Mouse (Mus musculus) thymus, adult 2 months (tissue): ENCODE data around the gene Spats1.

Experiments used
- CTCF ChIP-seq: fragments of 200-500 bp; IDR thresholded peaks from 2 replicates; pipeline ENCODE4 v1.5.1; 2012; ENCODE audit warnings: mild to moderate bottlenecking, control low read depth, low read length, moderate library complexity, borderline replicate concordance; ENCODE audit not compliant: control insufficient read depth, poor library complexity, insufficient read depth; ENCODE audit errors: extremely low read depth
- POLR2A ChIP-seq: fragments of 200-500 bp; IDR thresholded peaks from 2 replicates; pipeline ENCODE4 v1.6.1; 2012; ENCODE audit warnings: mild to moderate bottlenecking, low read length, control low read depth, moderate library complexity; ENCODE audit not compliant: control insufficient read depth, poor library complexity, insufficient read depth; ENCODE audit errors: extremely low read depth

DNA sequence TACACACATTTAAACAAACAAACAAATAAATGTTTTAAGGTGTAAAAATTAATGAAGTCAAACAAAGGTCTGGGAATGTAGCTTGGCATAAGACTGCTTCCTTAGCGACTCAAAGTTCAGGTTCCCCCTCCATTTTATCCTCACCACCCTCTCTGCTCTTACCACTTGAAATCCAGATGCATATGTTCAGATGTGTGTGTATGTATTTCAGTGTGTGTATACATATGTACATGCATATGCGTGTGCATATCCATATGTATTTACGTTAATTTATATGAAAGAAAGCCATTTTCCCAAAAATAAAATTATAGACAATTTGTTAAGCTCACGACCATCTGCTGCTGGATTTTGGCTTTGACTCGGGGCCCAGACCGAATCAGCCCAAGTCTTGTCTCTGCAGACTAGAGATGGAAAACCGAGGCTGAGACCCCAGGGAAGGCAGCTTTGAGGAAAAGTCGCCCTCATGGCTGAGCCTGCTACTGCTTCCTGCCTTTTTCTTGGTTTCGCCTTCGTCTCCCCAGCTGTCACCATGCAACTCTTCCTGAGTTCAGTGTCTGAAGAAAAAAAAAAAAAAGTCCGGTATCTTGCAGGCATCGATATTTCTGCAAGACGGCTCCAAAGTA, 15.4 kb upstream of the Spats1 start:
- TF ChIP-seq CTCF (no peak), POLR2A (no peak)
